Mouse (Mus musculus): ENCODE data around the gene Trip6.
"Not testable (repeated sequence)": the region's sequence is repeated elsewhere in the genome, so short reads cannot be mapped to it uniquely, and the experiment has no call there.

Trip6 gene

DNA sequence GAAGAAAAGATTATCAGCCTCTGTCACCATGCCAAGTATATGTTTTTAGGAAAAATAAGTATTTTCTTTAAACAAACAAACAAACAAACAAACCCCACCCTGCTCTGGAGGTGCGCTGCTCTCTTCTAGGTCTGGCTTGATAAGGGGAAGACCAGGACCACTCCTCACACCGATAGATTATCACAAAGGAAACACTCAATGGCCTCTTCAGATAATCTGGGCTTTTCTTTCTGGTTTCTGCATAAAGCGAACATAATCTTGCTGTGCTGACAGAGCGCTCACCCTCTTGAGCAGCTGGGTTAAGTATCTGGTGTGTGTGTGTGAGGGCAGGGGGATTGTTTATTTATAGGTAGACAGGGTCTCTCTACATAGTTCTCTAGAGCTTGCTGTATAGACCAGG, 10.6 kb downstream of the Trip6 start:
- no peak for DNase-seq (ENCODE audit: extremely low spot score, low read depth, low spot score)

DNA sequence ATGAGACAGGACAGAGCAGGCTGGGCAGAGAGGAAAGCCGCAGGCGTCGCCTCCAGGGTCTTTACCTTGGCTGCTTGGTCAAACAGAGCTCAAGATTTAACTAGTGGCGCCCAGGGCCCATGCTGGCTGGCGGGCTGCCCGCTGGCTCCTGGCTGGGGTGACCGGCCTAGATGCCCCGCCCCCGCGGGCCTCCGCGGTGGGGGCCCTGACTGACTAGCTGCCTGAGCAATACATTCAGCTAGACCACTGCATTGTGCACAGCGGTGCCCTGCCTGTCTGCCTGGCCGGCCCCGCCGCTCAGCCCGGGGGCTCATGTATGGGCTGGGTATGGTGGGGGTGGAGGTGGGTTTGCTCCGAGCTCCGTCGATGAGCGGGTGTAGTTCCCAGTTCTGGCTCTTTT, 13.0 kb downstream of the Trip6 start:
- DNase-seq (ENCODE audit: extremely low spot score, low read depth, low spot score): no peak

DNA sequence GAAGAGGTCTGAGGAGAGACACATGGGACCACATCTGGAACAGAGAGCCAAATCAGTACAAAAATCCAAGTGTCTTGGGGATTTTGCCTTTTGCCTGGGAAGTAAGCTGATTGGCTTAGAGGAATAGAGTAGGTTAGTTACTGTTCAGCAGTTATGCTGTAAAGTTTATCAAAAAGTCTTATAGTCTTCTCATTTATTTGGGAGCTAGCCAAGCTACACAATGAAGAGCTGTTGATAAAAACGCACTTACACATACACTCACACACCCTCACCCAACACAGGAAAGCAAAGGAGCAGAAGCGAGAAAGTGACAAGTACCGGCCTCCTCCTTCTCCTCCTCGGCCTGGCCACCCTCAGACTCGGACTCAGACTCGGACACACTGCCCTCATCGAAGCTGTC, 15.0 kb downstream of the Trip6 start:
- DNase-seq (ENCODE audit: extremely low spot score, low read depth, low spot score): no peak

DNA sequence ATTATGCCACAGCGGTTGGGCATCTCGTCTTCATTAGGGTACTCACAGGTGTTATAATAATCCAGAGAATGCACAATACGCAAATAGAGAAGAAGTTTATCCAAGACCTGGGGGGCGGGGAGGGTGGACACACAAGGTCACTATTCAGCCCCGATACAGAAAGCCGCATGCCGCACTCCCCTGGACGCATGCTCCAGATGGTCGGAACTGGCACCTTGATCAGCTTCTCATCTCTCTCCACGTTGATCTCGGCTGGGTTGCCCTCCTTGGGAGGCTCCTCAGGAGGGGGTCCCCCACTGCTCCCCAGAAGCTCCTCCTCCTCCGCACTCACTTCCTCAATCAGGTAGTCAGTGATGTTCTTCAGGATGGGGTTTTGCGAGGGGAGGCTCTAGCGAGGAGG, 17.1 kb downstream of the Trip6 start:
- DNase-seq (ENCODE audit: extremely low spot score, low read depth, low spot score): no peak

DNA sequence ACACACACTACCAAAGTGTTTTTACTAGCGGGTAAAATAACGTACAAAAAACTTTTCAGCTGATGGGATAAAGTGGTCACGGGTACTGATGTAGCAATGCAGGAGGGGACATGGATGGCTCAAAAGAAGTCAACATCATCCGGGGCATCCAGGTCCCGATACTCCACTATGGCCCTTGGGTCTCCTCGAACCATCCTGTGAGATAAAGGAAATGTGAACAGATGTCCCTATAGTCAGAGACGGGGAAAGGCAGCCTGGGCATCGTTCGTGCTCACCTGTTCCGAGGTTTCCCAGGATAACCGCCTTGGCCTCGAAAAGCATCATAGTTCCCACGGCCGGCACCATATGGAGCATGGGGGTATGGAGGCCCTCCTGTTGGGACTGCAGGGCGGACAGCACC, 18.5 kb downstream of the Trip6 start:
- DNase-seq (ENCODE audit: extremely low spot score, low read depth, low spot score): no peak

DNA sequence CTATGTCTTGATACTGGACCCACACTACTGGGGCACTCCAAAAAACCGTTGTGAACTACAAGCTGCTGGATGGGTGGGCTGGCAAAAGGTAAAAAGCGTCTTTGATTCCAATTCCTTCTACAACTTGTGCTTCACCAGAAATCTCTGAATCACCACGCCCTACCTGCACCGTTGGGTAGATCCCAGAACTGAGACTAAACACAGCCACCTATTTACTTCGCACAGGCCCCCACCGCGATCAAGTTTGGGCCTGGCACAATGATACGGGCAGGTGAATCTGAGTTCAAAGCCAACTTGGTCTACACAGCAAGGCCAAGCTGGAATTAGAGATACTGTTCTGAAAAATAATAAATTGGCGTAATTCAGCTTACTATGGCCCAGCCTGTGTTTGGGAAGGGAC, 18.9 kb downstream of the Trip6 start:
- no peak for DNase-seq (ENCODE audit: extremely low spot score, low read depth, low spot score)

DNA sequence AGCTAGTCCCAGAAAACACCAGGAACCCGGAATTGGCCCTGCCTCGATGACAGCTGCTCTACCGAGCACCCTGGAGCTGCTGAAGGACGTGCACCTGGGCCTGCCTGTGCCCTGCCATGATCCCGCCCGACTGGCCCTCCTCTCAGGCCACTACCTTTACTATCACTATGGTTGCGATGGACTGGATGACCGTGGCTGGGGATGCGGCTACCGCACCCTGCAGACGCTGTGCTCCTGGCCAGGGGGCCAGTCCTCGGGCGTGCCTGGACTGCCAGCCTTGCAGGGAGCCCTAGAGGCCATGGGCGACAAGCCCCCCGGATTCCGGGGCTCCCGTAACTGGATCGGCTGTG, 19.5 kb downstream of the Trip6 start:
- no peak for DNase-seq (ENCODE audit: extremely low spot score, low read depth, low spot score)

DNA sequence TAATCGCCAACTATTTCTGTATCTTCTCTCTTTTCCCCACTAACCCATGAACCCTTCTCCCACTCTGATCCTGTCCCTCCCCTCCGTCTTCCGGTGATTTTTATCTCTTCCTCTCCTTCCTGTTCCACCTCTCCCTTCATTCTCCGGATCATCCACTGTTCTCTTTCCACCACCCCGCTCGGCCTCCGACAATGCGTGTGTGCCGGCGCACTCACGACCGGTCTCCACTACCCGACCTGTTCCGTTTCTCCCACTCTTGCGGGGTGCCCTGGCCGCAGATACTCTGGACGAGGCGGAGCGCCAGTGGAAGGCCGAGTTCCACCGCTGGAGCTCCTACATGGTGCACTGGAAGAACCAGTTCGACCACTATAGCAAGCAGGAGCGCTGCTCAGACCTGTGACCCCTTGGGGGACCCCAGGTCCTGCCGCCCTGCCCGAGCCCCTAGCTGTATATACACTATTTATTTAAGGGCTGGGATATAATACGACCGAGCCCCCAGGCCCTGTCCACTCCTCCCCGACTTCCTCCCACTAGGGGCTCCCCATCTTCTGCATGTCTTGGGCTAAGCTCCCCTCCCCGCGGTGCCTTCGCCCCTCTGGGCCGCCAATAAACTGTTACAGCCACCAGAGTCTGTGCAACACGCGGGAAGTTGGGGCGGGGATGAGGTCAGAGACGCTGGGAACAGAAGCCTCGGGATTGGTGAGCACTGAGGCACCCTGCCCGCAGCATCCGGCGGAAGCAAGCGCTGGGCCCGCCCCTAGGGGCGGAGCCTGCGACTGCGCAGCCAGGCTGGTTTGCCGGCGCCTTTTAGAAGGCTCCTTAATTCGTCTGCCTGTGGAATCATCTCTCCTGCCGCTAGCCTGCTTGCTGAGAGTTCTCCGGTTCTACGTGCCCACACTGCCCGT, 20.1 kb downstream of the Trip6 start, which contains the start of gene Ufsp1:
TSS of gene Ufsp1 (plus strand) at position 791 of the 905 bp plus-strand sequence.
- peak; percentile 86 for DNase-seq (ENCODE audit: extremely low spot score, low read depth, low spot score)

DNA sequence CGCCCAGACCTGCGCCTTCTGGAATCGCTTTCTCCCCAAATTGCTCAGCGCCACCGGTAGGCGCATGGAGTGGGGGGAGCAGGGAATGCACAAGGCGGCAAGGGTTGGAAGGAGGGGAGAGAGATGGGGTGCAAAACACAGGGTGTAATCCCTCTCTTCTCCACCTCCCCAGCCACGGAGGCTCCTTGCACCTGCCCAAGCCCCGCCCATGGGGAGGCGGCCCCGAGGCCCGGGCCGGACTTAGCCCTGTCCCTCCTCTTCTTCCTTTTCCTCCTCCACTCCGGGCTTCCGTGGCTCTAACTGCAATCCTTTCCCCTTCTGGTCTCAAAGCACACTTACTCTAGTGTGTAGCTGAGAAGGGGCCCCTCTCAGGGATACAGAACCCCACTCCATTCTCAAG, 20.9 kb downstream of the Trip6 start:
- no peak for DNase-seq (ENCODE audit: extremely low spot score, low read depth, low spot score)

DNA sequence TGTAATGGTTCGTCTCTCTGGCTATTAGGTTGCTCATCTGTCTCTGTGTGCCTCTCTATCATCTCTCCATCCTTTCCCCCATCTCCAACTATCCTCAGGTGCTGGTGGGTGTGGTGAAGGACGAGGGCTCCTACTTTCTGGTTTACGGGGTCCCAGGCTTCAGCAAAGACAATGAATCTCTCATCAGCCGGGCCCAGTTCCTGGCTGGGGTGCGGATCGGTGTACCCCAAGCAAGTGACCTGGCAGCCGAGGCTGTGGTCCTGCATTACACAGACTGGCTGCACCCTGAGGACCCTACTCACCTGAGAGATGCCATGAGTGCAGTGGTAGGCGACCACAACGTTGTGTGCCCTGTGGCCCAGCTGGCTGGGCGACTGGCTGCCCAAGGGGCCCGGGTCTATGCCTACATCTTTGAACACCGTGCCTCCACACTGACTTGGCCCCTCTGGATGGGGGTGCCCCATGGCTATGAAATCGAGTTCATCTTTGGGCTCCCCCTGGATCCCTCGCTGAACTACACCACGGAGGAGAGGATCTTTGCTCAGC, 22.8 kb downstream of the Trip6 start:
- no peak for DNase-seq (ENCODE audit: extremely low spot score, low read depth, low spot score)

DNA sequence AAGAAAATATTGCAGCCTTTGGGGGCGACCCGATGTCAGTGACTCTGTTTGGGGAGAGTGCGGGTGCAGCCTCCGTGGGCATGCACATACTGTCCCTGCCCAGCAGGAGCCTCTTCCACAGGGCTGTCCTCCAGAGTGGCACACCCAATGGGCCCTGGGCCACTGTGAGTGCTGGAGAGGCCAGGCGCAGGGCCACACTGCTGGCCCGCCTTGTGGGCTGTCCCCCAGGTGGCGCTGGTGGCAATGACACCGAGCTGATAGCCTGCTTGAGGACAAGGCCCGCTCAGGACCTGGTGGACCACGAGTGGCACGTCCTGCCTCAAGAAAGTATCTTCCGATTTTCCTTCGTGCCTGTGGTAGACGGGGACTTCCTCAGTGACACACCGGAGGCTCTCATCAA, 23.5 kb downstream of the Trip6 start:
- no peak for DNase-seq (ENCODE audit: extremely low spot score, low read depth, low spot score)

DNA sequence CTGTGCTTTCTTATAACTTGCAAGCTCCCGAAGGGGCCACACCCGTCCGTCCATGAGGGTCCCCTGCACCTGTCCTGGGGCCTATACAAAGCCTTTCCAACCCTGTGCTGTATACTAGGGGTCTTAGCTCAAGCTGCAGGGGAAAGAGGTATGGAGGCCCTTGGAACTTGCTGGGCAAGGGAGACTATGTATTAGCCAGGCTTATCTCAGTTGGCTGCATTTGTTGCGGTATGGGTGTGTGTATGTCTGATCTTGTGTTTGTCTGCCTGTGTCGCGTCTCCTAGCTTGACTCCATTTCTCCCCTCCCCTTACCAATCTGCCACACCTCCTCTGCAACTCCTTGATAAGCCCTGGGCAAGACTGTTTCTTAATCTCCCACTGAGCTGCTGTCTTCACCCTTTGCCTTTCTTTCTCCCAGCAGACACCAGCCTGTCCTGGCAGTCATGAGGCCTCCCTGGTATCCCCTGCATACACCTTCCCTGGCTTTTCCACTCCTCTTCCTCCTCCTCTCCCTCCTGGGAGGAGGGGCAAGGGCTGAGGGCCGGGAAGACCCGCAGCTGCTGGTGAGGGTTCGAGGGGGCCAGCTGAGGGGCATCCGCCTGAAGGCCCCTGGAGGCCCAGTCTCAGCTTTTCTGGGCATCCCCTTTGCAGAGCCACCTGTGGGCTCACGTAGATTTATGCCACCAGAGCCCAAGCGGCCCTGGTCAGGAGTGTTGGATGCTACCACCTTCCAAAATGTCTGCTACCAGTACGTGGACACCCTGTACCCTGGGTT, 24.4 kb downstream of the Trip6 start:
- no peak for DNase-seq (ENCODE audit: extremely low spot score, low read depth, low spot score)

DNA sequence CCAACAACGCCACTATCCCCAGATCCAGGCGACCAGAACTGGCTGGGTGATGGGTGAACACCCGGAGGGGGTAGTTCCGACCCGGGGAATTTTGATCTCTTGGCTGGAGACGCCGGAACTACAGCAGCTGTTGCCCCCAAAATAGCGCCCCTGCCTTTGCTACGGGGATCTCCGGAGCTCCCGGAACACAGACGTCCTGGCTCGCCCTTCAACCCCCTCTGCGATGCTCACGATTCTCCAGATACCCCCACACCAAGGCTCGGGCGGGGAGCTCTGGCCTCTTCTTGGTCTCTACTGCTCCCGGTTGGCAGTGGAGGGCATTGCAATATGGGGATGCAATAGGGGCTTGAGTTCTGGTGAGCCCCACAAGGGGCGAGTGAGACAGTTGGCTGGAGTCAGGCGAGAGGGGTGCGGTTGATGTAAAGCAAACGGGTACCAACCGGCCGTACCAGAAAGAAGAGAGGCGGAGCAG, 25.2 kb downstream of the Trip6 start:
- no peak for DNase-seq (ENCODE audit: extremely low spot score, low read depth, low spot score)

DNA sequence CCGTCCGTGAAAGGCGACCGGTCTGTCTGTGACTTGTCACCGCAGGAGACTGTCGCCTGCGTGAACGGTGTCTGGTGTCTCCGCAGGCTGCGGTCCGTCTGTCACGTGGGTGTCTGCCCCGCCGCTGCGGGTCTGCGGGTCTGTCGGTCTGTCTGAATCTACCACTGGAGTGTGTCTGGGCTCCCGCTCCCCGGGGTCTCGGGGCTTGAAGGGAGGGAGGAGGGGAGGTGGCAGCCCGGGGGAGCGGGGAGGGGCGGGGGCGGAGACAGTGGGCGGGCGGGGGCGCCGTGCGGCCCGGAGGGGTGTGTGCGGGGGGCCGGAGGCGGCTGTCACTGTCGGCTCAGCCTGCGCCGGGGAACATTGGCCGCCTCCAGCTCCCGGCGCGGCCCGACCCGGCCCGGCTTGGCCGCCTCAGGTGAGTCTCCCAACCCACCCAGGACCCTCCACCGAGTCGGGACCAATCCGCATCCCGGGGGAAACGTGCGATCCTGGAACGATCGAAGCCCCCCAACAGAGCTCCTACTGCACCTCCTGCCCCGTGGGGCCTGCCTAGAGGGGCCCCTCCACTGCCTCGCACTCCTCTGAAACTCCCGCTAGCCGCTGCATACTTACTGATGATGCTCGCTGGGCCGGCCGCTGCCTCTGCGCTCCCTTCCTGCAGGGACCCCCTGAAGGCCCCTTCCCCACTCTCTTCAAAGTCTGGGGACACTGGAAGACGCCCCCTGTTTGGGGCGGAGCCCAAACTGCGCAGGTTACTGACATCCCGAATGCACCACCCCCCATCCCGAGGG, 26.1 kb downstream of the Trip6 start:
- DNase-seq (ENCODE audit: extremely low spot score, low read depth, low spot score): no peak

DNA sequence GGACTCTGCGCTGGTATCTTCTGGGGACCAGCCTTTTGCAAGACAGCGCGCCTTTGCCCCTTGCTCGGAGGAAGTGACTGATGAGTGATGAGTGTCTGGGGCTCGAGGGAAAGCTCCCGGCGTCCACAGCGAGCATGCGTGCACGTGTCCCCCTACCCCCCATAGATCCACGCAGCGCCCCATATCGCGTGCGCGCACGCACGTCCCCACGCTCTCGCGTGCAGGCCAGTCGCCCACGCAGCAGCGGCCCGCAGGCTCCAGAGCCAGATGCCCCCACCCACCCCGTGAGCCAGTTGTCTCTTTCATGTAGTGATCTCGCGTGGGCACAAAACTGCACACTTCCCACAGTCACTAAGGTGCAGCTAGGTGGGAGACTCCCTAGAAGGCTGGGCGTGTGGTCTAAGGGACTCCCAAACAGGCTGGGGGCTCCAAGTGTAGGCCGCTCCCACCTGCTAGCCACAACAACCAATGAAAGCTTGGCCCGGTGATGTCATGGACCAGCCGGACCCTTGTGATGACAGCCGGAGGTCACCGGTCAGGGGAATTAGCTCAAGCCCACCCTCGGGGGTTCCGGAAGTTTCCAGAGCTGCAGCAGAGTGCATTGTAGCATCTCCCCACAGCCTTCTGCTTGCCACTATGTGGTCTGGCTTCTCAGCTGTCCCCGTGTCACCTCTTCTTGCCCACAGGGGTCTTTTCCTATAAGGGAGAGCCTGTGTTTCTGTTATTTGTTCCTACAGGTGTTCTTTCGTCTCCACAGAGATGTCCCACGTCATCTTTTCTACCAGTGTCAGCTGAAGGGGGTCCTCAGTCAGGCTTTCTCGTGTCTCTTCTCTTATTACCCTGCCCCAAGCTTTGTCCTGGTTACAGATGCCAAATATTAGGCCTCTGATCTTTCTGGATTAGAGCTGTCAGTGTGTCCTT, 26.9 kb downstream of the Trip6 start, which contains the start of gene Ache:
TSS of gene Ache (plus strand) at position 488 of the 921 bp plus-strand sequence.
- DNase-seq (ENCODE audit: extremely low spot score, low read depth, low spot score): no peak

DNA sequence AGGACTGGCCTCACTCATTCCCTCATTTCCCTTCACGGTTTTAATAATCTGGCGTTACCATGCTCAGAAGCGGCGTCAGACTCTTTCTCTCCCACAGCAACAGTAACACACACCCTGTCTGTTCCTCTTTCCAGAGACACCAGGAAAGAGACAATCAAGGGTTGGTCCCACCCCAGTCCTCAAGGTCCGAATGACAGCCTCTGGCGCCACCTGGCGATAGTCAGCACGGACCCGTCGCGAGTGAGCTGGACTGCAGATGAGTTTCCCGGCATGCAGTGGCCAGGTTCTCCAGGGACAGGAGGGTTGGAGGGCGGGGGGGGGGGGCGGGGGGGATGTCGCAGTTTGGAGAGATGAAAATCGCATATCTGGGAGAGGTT, 27.6 kb downstream of the Trip6 start:
- DNase-seq (ENCODE audit: extremely low spot score, low read depth, low spot score): no peak

DNA sequence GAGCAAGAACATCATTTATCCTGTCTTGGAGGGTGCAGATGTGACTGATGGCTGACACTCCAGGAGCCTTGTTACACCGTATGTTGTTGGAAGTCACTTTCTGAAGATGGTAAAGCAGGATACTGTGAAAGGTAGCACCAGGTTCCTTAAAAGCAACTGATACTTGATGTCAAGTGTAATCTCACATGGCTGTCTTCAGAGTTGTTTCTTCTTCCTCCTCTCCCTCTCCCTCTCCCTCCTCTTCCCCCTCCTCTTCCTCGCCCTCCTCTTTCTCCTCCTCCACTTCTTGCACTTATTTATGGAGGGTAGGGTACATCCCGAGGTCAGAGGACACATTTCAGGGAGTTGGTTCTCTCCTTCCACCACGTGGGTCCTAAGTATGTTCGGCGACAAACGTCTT, 28.2 kb downstream of the Trip6 start:
- no peak for DNase-seq (ENCODE audit: extremely low spot score, low read depth, low spot score)

DNA sequence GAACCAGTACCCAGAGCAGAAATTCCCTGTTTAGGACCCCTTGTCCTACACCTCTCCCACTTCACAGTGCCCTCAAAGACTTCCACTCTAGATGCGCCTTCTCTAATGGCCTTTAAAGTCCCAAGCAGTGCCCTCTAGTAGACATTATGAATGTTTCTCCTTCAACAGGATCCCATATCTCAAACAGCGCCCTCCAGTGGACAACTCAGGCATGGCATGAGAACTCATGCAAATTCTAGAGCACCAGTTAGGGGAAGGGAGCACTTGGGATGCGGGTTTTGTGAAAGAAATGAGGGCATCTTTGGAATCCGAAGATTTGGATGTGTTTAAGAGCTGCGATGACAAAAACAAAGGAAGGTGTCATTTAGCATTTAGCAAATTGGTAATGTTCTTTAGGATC, 29.2 kb downstream of the Trip6 start:
- no peak for DNase-seq (ENCODE audit: extremely low spot score, low read depth, low spot score)

DNA sequence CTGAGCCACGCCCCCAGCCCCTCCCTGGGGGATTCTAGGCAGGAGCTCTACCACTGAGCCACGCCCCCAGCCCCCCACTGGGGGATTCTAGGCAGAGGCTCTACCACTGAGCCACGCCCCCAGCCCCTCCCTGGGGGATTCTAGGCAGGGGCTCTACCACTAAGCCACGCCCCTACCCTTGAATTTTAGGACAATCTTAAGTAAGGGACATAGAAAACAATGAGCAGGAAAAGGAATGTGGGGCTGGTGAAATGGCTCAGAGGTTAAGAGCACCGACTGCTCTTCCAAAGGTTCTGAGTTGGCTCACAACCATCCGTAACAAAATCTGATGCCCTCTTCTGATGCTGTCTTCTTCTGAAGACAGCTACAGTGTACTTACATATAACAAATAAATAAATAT, 29.8 kb downstream of the Trip6 start:
- not testable (repeated sequence) for DNase-seq (ENCODE audit: extremely low spot score, low read depth, low spot score)

All from hindlimb bud, embryonic 11.5 days (tissue).